Mouse (Mus musculus): Measurements from ENCODE around the gene Efcab5.

DNA sequence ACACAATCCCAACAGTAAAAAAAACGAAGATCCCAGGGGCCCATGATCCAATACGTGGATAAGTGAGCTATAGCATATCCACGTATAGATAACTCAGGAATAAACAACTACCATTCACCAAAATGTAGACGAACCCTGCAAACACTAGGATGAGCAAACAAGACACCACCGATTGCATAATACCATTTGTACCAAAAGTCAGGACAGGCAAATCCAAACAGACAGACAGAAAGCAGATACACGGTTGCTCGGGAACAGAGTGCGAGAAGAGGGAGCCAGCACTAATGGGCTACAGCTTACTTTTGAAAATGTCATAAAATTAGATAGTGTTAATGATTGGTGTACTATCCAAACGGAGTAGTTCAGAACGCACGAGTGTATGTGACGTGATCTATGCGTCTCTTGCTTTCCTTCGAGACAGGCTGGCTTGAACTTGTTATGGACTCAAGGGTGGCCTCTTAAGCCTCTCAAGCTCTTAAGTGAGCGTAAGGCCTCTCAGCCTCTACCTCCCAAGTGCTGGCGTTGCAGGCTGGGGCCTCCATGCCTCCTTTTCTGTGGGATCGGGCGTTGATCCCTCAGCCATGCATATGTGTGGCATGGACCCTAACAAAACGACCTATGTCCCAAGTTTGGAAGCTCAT, 90.3 kb downstream of the Efcab5 start:
- no peak for TF ChIP-seq CTCF (IDR thresholded peaks at IDR 0.05)
- no peak for TF ChIP-seq POLR2A (IDR thresholded peaks at IDR 0.05; ENCODE audit: insufficient read depth, low read depth, low read length)
- TF ChIP-seq EP300 (IDR thresholded peaks at IDR 0.05; ENCODE audit: insufficient read depth, low read depth, low read length) = no peak
